Mouse (Mus musculus): ENCODE measurements around the gene Gm13078.

The Gm13078 gene

GRCm38 (mm10) chr4:143719155-143719554 lies at the start of gene Gm13078:
Gene Gm13078, plus strand, starts transcription at chr4:143719455.
- DNase-seq: no peak

- no peak for DNase-seq
Observed at GRCm38 (mm10) chr4:143702611-143703010, 16.6 kb upstream of the Gm13078 start, which contains the start of gene Gm13089. Gene Gm13089, minus strand, starts transcription at chr4:143702711.
